Mouse (Mus musculus) heart, adult 9 months (tissue): ENCODE data around the gene Taar7f.
"Not testable (repeated sequence)": the region's sequence is repeated elsewhere in the genome, so short reads cannot be mapped to it uniquely, and the experiment has no call there.

Experiments
- DNase-seq, 2 experiments: peaks; one replicate each; pipeline ENCODE4 v3.0.0; 2022; ENCODE audit warnings: low spot score in 2 of 2

Taar7f gene

DNA sequence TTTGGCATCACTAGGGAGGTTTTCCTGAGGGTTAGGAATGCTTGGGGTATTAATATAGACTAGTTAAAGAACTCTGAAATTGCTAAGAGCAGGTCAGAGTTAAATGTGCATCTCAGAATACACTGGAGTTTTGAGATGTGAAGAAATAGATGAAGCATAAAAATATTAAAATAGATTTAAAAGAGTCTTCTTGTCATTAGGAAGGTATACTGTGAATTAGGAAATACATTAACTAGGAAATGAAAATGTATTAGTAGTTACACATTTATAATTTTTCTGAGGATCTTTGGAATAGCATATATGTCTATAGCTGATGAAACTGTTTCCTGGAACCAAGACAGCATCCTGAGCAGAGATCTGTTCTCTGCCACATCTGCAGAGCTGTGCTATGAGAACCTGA is at the start of gene Taar7f:
Gene Taar7f, plus strand, starts transcription at position 301 of the 400 bp plus-strand sequence.
- DNase-seq: no peak

DNA sequence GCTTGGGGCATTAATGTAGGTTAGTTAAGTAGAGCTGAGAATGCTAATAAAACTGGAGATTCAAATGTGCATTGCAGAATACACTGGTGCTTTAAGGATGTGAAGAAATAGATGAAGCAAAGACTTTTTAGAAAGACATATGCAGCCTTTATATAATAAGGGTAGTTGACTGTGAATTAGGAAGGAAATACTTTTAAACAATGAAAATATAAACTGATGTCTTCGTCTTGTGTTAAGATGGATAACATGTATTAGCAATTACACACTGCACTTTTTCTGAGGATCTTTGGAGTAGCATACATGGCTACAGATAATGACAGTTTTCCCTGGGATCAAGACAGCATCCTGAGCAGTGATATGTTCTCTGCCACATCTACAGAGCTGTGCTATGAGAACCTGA is 49.7 kb upstream of the Taar7f start, which contains the start of gene Taar7b:
Gene Taar7b, plus strand, starts transcription at position 301 of the 400 bp plus-strand sequence.
- no peak for DNase-seq

DNA sequence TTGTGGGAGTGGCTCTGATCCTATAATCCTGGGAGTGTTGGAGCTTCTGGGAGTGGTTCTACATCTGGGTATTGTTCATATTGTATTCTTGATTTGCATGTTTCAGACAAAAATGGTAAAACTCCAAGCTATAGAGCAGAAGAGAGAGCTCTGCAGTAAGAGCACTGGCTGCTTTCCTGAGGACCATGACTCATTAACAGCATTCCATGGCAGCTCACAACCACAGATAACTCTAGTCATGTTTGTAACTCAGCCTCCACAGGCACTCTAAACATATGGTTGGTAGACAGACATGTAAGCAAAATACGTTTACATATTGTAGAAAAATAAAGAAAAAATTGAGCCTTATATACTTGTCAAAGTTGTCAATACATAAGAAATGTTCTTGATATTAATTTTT is 42.9 kb upstream of the Taar7f start:
- DNase-seq: no peak

DNA sequence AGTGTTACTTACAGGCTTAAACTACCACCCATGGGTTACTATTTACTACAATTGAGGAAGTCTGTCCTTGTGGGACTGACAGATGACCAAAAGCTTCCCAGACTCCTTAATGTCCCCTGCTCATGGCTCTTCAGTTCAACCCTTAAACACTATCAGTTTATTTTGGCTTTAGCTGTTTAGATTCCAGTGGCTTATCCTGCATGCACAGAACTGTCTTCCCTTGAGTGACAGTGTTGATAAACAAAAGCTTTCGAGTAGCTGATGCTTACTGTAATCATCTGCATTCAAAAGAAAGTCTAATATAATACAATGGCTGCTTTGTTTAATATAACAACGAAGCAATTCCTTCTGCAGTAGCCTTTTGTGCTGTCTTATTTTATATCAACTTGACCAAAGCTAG is 42.3 kb upstream of the Taar7f start:
- DNase-seq: no peak

DNA sequence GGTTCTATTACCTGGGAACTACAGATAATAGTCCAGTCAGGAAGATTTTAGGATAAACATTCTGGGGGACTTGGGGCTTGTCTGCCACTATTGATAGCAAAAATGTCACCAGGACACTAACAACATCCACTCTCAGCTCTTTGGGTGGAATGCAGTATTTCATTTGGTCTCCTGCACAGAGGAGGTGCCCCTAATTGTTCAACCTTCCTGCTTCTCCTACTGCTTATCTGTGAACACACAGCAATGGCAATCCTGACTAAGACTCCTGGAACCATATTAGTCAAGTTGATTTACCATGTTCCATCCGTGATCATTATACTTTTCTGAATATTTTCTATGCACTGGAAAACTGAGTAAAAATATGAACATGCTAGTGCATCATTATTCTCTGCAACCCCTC is 41.2 kb upstream of the Taar7f start:
- DNase-seq: no peak

DNA sequence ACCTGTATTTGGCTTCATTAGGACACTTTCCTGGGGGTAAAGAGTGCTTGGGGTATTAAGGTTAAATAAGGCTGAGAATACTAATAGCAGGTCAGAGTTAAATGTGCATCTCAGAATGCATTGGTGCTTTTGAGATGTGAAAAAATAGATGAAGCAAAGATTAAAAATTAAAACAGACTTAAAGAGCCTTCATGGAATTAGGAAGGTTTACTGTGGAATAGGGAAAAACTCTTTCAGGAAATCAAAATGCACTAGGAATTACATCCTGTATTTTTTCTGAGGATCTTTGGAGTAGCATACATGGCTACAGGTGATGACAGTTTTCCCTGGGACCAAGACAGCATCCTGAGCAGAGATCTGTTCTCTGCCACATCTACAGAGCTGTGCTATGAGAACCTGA is 22.4 kb upstream of the Taar7f start, which contains the start of gene Taar7d:
Gene Taar7d, plus strand, starts transcription at position 301 of the 400 bp plus-strand sequence.
- no peak for DNase-seq

DNA sequence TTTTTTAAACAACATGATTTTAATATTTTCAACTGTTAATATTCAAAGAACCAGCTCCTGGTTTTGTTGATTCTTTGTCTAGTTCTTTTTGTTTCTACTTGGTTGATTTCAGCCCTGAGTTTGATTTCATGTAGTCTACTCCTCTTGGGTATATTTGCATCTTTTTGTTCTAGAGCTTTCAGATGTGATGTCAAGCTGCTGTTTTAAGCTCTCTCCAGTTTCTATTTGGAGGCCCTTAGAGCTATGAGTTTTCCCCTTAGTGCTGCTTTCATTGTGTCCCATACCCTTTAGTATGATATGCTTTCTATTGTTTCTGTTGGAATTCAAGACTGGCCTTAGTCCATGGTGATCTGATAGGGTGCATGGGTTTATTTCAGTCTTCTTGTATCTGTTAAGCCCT is 18.0 kb upstream of the Taar7f start:
- no peak for DNase-seq

DNA sequence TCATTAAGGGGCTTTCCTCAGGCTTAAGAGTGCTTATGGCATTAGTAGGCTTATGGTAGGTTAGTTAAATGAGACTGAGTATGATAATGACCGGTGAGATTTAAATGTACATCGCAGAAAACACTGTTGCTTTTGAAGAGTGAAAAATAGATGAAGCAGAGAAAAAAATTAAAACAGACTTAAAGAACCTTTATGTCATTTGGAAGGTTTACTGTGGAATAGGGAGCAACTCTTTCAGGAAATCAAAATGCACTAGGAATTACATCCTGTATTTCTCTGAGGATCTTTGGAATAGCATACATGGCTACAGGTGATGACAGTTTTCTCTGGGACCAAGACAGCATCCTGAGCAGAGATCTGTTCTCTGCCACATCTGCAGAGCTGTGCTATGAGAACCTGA is 12.0 kb upstream of the Taar7f start, which contains the start of gene Taar7e:
Gene Taar7e, plus strand, starts transcription at position 301 of the 400 bp plus-strand sequence.
- DNase-seq: no peak

DNA sequence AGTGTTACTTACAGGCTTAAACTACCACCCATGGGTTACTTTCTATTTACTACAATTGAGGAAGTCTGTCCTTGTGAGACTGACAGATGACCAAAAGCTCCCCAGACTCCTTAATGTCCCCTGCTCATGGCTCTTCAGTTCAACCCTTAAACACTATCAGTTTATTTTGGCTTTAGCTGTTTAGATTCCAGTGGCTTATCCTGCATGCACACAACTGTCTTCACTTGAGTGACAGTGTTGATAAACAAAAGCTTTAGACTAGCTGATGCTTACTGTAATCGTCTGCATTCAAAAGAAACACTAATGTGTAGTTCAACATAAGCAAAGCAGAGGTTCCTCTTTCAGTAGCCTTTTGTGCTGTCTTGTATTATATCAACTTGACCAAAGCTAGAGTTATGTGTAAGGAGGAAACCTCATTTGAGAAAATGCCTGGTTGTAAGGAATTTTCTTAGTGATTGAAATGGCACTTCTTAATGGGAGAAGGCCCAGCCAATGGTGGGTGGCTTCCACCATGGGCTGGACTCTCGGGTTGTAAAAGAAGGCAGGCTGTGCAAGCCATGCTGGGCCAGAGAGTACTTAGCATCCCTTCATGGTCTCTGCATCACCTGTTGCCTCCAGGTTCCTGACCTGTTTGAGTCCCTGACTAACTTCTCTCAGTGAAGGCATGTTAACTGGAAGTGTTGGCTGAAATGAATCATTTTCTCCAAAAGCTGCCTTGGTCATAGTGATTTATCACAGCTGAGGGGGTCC is 9.0 kb upstream of the Taar7f start:
- DNase-seq: no peak

DNA sequence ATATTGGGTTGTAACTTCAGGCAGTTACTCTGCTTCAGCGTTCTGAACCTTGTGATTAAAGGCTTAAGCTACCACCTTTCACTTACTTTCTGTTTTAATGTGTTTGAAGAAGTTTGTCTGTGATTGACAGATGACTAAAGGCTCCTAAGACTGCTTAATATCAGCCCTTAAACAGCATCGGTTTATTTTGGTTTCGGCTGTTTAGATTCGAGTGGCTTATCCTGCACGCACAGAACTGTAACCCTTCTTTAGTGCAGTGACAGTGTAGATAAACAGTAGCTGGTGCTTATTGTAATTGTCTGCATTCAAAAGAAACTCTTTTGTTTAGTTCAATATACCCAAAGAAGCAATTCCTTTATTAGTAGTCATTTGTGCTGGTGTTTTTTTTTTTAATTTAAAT is 2.7 kb downstream of the Taar7f start:
- DNase-seq: no peak

DNA sequence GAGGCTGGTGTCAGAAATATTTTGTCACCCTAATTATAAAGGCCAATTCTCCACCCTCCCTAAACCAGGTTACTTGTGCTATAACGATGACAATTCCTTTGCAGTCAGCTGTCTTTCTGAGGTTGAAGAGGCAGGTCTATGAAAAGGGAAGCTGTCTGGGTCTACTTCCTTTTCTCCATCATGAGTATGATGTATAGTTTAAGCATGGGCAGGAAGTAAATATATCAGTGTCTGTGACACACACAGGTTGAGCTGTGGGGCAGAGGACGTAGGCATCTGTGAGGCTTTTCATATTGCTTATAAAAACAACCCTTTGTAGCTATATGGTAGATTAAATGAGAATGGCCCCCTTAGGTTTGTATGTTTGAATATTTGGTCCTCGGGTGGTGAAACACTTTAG is 9.7 kb downstream of the Taar7f start:
- no peak for DNase-seq

DNA sequence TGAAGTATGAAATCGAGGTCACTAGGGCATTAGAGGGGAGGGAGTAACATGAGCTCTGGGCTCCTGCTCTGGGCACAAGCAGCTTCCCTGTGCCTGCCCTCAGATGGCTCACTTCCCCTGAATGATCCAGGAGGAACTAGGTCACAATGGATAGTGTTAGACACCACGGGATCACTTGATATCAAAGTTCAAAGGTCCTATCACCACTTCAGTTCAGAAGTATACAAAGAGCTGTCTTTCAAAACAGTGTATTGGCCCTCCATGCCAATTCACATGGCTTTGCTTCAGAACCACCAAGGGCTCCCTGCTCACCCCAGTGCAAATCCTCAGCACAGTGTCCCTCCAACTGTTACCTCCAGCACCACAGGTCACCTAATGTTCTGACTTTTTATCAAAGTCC is 25.4 kb downstream of the Taar7f start:
- DNase-seq: not testable (repeated sequence)

DNA sequence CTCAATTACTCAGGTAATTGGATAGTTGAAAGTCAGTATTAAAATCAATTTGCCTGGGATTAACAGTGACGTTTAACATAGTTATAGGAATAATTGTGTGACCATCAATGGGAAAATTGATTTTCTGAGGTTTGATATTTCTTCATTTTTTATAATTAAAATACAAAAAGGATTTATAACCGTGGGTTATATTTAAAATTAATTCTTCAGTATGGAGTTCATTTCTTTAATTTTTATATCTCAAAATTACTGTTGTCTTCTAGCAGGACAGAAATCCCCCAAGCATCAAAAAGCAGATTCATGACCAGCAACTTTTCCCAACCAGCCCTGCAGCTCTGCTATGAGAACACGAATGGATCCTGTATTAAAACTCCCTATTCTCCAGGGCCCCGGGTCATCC is 26.9 kb downstream of the Taar7f start, which contains the start of gene Taar8a:
Gene Taar8a, plus strand, starts transcription at position 301 of the 400 bp plus-strand sequence.
- not testable (repeated sequence) for DNase-seq

DNA sequence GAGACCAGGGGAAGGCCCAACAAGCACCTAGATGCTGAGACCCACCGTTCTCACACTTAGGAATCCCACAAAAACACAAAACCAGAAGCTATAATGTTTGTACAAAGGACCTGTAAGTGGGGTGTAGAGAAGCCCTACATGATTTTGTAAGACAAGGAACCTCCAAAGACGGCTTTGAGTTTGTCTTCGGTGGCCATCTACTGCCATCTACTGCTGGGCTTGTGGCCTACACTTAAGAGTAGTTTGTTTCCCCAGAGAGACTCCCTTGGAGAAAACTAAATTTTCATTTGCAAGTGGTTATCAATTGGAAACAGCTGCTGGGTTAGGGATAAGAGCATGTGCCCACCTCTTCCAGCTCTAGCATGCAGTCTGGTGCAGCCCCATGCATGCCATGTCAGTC is 30.9 kb downstream of the Taar7f start:
- DNase-seq: peak in 1 of 2 experiments; percentile 12

DNA sequence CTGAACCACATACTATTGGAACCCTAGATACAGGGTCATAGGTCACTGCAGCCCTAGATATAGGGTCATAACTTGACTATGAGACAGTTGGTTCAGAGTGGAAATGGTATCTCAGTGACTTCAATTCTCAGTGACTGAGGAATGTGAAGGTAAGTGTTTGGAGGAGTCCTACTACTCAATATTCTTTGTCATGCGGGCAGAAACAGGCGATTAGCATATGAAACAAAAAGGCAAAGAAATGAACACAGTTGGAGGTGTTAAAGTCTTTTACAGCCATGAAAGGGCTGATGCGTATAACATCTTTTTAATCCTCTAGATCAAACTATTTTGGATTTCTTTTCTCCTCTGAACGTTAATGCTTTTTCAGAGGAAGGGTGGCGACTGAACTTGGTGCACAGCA is 36.6 kb downstream of the Taar7f start:
- DNase-seq: no peak

DNA sequence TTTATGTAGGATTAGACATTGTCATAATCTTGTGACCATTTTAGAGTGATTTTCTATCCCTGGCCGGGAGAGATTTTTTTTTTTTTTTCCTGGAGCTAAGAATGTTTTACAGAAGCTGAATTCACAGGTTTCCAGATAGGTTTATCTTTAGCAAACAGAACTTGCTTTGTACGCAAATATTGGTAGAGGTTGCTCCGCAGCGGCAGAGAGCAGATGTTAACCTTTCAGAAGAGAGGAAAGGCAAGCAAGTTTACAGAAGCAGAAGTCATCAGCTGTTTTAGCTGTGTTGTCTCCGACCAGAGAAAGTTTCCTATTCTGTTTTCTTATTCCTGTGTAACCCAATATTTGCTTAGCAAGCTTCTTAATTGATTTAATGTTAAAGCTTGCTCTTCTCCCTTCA is 37.2 kb downstream of the Taar7f start:
- no peak for DNase-seq

DNA sequence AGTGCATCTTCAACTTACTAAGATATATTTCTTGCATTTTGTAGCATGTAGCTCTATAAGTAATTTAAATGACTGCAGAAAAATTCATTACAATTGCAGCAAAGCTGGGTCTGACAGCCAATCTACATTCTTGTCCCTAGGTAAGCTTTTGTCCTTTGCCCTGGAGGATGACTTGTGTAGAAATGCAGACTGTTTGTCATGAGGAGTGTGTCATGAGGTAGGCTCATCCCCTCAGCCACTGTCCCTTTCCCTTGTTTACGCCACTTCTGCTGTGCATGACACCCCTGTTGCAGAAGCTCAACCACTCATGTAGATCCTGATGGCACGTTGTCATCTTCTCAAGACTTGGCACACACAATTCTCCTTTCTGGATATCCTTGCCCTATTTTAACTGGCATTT is 37.9 kb downstream of the Taar7f start:
- DNase-seq: no peak

DNA sequence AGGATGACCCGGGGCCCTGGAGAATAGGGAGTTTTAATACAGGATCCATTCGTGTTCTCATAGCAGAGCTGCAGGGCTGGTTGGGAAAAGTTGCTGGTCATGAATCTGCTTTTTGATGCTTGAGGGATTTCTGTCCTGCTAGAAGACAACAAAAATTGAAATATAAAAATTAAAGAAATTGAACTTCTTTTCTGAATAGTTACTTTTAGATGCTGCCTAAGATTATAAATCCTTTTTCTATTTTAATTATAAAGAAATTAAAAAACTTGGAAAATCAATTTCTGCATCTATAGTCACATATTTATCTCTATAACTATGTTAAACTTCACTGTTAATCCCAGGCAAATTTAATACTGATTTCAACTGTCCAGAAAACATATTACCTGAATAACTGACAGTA is 42.9 kb downstream of the Taar7f start, which contains the start of gene Taar8b:
Gene Taar8b, minus strand, starts transcription at position 101 of the 400 bp plus-strand sequence.
- no peak for DNase-seq

DNA sequence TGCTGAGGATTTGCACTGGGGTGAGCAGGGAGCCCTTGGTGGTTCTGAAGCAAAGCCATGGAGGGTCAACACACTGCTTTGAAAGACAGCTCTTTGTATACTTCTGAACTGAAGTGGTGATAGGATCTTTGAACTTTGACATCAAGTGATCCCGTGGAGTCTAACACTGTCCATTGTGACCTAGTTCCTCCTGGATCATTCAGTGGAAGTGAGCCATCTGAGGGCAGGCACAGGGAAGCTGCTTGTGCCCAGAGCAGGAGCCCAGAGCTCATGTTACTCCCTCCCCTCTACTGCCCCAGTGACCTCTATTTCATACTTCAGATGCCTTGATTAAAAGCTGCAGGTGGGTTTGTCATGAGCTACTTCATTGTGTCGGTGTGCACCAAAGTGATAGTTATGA is 47.7 kb downstream of the Taar7f start:
- DNase-seq: not testable (repeated sequence)
